Mouse (Mus musculus): ENCODE measurements around the gene Mrpl52. TPM values are rescaled to one million over a fixed set of nuclear protein-coding genes. Genes with fewer than 3 reads are reported as not detected.

Mrpl52 gene
- 69.2 TPM for polyA plus RNA-seq (2017; shearing (Covaris generic))

GRCm38 (mm10) chr14:54426689-54427398 is at the start of gene Mrpl52:
TSS of gene Mrpl52 (plus strand) at chr14:54426909.

GRCm38 (mm10) chr14:54417623-54418081 is 9.1 kb upstream of the Mrpl52 start, which contains the start of gene Slc7a7:
TSS of gene Slc7a7 (minus strand) at chr14:54417780.

GRCm38 (mm10) chr14:54431334-54432077 is 4.8 kb downstream of the Mrpl52 start, which contains the start of gene Mmp14:
TSS of gene Mmp14 (plus strand) at chr14:54431612.

GRCm38 (mm10) chr14:54463959-54464292 is 37.2 kb downstream of the Mrpl52 start, which contains the start of gene Lrp10:
TSS of gene Lrp10 (plus strand) at chr14:54464137.

GRCm38 (mm10) chr14:54475941-54476844 is 49.5 kb downstream of the Mrpl52 start, which contains the start of gene Rem2:
TSS of gene Rem2 (plus strand) at chr14:54476100.

Other genes with a start within 250 kb of the Mrpl52 start
- 421 TPM for gene Dad1, start 172.8 kb upstream of the Mrpl52 start, polyA plus RNA-seq (2017; shearing (Covaris generic))
- gene Abhd4, start 172.7 kb upstream of the Mrpl52 start, polyA plus RNA-seq (2017; shearing (Covaris generic)): 3.4 TPM
- gene Olfr49, start 142.0 kb upstream of the Mrpl52 start, polyA plus RNA-seq (2017; shearing (Covaris generic)): 0.11 TPM
- 51.3 TPM for gene Oxa1l, start 66.1 kb upstream of the Mrpl52 start, polyA plus RNA-seq (2017; shearing (Covaris generic))
- gene Slc7a7, start 9.1 kb upstream of the Mrpl52 start, polyA plus RNA-seq (2017; shearing (Covaris generic)): 1.2 TPM
- 0.49 TPM for gene Mmp14, start 4.7 kb downstream of the Mrpl52 start, polyA plus RNA-seq (2017; shearing (Covaris generic))
- gene Lrp10, start 37.2 kb downstream of the Mrpl52 start, polyA plus RNA-seq (2017; shearing (Covaris generic)): 182 TPM
- not detected for gene Rem2, start 49.2 kb downstream of the Mrpl52 start, polyA plus RNA-seq (2017; shearing (Covaris generic))
- 32.4 TPM for gene Prmt5, start 90.6 kb downstream of the Mrpl52 start, polyA plus RNA-seq (2017; shearing (Covaris generic))
- 23.9 TPM for gene Haus4, start 127.7 kb downstream of the Mrpl52 start, polyA plus RNA-seq (2017; shearing (Covaris generic))
- not detected for gene Ajuba, start 150.6 kb downstream of the Mrpl52 start, polyA plus RNA-seq (2017; shearing (Covaris generic))
- 0.90 TPM for gene 4931414P19Rik, start 179.1 kb downstream of the Mrpl52 start, polyA plus RNA-seq (2017; shearing (Covaris generic))
- 122 TPM for gene Psmb5, start 191.1 kb downstream of the Mrpl52 start, polyA plus RNA-seq (2017; shearing (Covaris generic))
- gene Psmb11, start 194.5 kb downstream of the Mrpl52 start, polyA plus RNA-seq (2017; shearing (Covaris generic)): 0.07 TPM
- gene Gm17606, start 214.0 kb downstream of the Mrpl52 start, polyA plus RNA-seq (2017; shearing (Covaris generic)): not detected
- 3.2 TPM for gene Cdh24, start 214.5 kb downstream of the Mrpl52 start, polyA plus RNA-seq (2017; shearing (Covaris generic))

Data from naive thymus-derived CD4-positive, alpha-beta T cell, adult 5 months (primary cell).